Mouse (Mus musculus) small intestine, adult 2 months (tissue): ENCODE measurements around the gene Gtf2h3.

Experiments
- CTCF ChIP-seq: fragments of 200-500 bp; IDR thresholded peaks from 2 replicates; pipeline ENCODE4 v1.5.1; 2012; ENCODE audit warnings: low read depth, mild to moderate bottlenecking, control low read depth, inconsistent platforms, low read length, moderate library complexity, mixed read lengths; ENCODE audit not compliant: insufficient replicate concordance, insufficient read length; ENCODE audit errors: extremely low read depth
- POLR2A ChIP-seq: fragments of 200-500 bp; IDR thresholded peaks from 2 replicates; pipeline ENCODE4 v1.6.1; 2012; ENCODE audit warnings: low read depth, mild to moderate bottlenecking, control low read depth, inconsistent platforms, low read length, moderate library complexity

- TF ChIP-seq CTCF (no peak), POLR2A (no peak)
Measured at GRCm38 (mm10) chr5:124553607-124554006, 25.3 kb upstream of the Gtf2h3 start.
